Mouse (Mus musculus): ENCODE data around the gene Dpm2. TPM values are rescaled to one million over a fixed set of nuclear protein-coding genes. Genes with fewer than 3 reads are reported as not detected.

Gene Dpm2
- total RNA-seq, 2 experiments from 2014 or later: 11.7 to 12.6 TPM

DNA sequence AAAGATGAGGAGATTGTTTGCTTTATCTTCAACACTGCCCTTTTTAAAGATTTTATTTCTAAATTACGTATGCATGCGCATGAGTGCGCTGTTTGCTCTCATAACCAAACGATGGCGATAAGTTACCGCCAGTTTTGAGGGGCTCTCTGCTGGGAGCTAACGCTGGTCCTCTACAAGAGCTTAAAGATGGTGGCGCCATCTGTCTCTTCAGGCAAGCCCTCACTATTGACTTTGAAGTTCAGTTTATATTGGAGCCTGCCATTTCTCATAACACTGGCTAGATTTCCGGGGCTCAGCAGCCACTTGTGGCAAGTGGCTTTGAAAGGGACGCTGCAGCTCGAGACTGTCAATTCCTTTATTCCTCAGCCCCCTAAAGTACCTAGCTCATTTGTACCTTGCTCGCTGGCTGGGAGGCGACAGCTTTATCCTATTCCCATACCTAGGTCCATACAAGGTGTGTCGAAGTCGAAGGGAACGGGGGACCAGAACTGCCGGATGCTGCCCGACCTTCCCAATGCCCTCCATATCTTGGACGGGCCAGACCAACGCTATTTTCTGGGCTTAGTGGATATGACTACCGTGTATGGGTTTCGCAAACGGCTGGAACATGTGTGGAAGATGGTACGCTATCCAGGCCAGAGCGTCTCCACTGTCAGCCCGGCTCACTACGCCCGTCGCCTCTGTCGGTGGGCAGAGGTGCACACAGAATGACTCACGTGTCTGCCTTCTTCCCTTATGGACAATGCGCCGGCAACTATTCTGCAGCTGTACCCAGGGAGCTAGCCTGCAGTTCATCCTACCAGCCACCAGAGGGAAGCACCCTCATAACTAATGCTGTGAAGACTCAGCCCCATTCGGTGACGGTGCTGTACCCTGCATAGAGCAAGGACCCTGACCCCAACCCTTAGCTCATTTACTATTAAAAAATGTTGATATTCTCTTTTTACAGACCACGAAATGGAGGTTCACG is 12.5 kb downstream of the Dpm2 start:
- peak; percentile 61 for DNase-seq

GRCm38 (mm10) chr2:32585149-32585714 is 14.6 kb downstream of the Dpm2 start:
- DNase-seq: no peak

DNA sequence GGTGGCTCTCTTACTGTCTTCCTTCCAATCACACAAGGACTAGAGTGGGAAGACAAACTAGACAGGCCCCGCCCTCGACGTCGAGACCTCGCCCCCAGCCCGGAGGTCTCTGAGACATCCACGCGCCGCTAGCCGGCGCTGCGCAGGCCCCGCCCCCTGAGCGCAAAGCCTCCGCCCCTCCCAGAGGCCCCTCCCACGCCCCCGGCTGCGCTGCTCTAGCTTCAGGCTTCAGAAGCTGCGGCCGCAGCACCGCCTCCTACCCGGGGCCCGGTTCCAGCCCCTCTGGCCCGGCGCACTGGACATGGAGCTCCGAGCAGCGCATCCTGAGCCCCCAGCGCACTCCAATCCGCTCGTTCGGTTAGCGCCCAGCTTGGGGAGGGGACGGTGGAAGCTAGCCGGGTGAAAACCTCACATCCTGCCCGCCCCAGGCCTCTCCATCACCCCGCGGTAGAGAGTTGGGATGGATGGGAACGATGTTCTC is 16.3 kb downstream of the Dpm2 start, which contains the start of gene St6galnac4:
Gene St6galnac4 (plus strand): TSS at position 225 of the 481 bp plus-strand sequence.
- DNase-seq: peak; percentile 95

- DNase-seq: peak; percentile 60
Measured at GRCm38 (mm10) chr2:32587731-32588321, 17.2 kb downstream of the Dpm2 start.

- DNase-seq: no peak
Measured at GRCm38 (mm10) chr2:32589213-32589795, 18.6 kb downstream of the Dpm2 start.

- DNase-seq: peak; percentile 72
Measured at GRCm38 (mm10) chr2:32590224-32590623, 19.6 kb downstream of the Dpm2 start.

GRCm38 (mm10) chr2:32591249-32591648 is 20.6 kb downstream of the Dpm2 start:
- no peak for DNase-seq

GRCm38 (mm10) chr2:32596725-32597124 is 26.1 kb downstream of the Dpm2 start:
- peak; percentile 48 for DNase-seq

DNA sequence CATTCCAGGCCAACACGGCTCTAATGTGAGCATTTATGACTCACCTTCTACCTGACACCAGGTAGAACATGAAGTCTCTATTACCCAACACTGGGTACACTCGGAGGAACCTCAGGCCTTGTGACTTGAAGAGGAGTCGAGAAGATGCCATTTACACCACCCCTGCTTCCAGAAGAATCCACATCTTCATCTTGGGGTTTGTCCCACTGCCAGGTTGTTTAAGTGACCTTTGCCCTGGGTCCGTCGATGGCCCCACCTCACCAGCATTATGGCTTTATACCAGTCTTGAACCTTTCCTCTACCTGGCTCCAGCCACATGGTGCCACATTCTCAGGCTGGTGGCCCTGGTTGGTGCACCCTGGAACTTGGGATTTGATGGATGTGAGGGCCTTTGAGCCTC is 26.6 kb downstream of the Dpm2 start:
- no peak for DNase-seq

DNA sequence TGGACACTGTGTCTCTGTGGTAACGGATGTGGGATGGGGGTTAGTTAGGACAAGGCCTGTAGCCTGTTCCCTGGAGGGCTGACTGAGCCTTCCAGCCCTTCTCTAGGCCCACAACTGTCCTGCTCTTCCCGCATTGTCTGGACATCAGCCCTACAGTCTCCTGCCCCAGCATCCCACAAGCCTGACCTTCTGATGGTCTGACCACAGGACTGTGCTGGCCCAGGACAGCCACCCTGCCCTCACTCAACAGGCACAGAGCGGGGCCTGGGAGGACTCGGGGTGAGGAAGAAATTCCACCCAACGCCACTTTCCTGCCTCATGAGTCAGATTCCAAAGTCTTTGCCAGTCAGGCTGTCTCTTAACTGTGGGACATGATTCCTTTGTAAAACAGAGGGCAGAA is 27.0 kb downstream of the Dpm2 start:
- DNase-seq: no peak

DNA sequence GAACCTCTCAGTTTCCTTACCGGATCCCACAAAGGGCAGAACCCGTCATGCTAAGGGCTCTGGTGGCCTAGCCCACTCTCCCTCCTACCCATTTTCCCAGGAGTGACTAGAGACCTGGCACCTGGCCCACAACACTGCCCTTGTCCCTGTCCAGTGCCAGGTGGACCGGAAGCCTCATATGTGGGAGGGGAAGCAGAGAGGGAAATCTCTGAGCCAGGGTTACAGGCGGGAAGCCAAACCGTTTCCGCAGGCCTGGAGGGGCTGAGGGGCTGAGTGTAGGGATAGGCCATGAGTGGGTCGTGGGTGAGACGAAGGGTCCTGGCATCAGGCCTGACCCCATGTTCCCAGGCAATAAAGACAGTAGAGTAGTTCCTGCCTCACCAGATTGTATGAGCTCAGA is 27.8 kb downstream of the Dpm2 start:
- no peak for DNase-seq

DNA sequence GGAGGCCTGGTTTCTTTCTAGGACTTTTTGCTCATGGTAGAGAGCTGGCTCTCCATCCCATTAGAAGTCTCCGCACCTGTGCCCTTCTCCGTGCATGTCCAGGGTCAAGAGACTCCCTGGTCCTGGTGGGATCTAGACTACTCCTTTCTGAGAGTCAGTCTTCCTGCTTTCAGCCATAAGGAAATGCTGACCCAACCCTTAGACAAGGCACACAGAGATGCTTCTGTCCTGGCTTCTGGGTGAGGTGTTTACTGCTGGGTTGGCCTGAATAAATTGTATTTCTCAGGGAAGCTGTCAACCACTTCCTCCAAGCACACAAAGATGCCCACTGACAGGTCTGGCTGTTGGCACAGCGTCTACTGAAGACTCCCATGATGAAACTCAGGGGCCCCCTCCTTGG is 28.8 kb downstream of the Dpm2 start, which contains the start of gene St6galnac6:
Gene St6galnac6 (plus strand): TSS at position 301 of the 400 bp plus-strand sequence.
- no peak for DNase-seq

- peak; percentile 43 for DNase-seq
Measured at GRCm38 (mm10) chr2:32601417-32602065, 30.9 kb downstream of the Dpm2 start.

GRCm38 (mm10) chr2:32602600-32603054 is 32.0 kb downstream of the Dpm2 start:
- peak; percentile 76 for DNase-seq

- DNase-seq: no peak
Measured at GRCm38 (mm10) chr2:32604631-32605030, 34.0 kb downstream of the Dpm2 start.

- peak; percentile 90 for DNase-seq
Measured at GRCm38 (mm10) chr2:32606161-32607142, 35.8 kb downstream of the Dpm2 start.

- DNase-seq: peak; percentile 60
Measured at GRCm38 (mm10) chr2:32607262-32607947, 36.7 kb downstream of the Dpm2 start.

DNA sequence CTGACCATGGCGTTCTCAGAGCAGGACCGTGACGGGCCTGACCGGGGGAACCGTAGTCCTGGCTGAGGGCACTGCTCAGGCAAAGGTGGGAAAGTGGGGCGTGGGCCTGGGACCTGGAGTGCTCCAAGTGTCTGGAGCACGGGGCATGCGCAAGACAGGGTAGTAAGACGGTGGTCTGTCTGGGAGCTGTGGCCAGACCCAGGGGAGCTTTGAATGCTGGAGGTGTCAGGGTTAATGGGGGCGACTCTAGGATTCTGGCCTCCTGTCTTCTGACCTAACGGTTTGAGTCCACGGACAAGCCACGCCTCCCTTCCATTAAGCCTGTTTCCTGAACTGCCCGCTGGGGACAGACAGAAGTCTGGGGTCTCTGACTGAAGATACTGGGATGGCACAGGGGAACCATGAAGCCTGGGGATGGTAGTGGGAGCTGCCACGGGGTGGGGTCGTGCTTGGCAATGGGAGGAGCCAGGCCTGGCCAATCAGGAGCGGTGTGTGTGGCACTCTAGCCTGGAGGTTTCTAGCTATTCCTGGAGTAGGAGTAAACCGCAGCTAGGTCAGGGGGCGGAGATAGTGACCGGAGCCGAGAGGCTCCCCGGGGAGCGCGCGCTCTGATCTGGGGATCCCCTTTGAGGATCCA is 37.6 kb downstream of the Dpm2 start:
- DNase-seq: peak; percentile 86

DNA sequence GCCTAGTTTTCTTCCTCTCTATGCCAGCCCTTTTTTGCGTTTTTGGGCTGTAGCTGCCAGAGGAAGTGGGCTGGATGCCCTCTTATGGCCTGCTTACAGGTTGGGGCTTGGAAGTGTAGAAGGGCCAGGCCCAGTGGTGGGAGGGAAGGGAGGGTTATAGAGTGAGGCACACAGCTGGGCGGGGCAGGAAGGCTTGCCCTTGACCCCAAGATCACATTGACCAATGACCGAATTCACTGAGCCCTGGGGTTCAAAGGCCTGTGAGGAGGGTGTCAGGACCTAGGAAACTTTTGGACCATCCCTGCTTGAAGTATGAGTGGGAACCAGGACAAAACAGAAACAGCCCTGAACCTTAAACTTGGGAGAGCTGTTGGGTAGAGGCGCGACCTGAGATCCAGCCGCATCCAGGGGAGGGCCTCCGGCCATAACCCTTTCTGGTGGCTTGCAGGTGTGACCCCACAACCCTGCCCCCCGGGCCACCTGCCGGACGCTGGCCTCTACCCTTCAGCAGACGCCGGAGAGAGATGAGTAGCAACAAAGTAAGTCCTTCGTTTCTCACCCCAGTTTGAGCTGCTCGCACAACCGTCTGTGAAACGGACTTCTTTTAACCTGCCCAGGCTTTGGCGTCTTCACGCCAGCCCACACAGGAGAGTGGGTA is 38.2 kb downstream of the Dpm2 start:
- no peak for DNase-seq
